Mouse (Mus musculus) megakaryocyte, embryonic 14.5 days (primary cell): ENCODE measurements at regions not wholly inside any gene's neighbourhood (a gene's known extent, or its start where the extent isn't known, plus 50 kb on each side); places are given as distances from the start of the nearest gene placed in this dataset.

Source experiments
- FLI1 ChIP-seq: IDR thresholded peaks from 2 replicates; pipeline ENCODE4 v1.6.1; 2012; ENCODE audit warnings: low read length, inconsistent platforms, mixed read lengths
- GATA1 ChIP-seq: IDR thresholded peaks from 3 replicates; pipeline ENCODE4 v1.6.1; 2012; ENCODE audit warnings: mixed read lengths, low read length, inconsistent platforms, borderline replicate concordance

GRCm38 (mm10) chr13:102391911-102392310 lies 301.4 kb upstream of the Cd180 start:
- no peak for TF ChIP-seq GATA1
- no peak for TF ChIP-seq FLI1
